Mouse (Mus musculus): ENCODE measurements around the gene Gm45234. TPM values are rescaled to one million over a fixed set of nuclear protein-coding genes. Genes with fewer than 3 reads are reported as not detected.

The Gm45234 gene
- polyA plus RNA-seq, 1 experiment, result not detected

DNA sequence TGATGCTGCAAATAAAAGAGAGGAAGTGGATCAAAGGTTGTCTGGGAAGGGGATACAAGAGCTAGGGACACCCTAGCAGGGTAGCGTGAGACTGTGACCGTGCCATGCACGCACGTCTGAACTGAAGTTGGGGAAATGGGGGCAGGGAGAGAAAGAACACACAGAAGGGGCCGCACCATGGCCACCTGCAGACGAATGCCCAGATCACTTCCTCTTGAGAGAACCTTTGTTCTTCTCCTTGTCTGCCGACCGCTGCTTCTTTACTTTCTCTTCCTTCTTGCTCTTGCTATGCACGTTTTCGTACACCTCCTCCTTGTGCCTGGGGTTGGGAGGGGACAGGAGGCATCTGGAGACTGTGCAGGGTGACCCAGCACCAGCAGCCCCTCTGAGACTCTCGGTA, 34.9 kb downstream of the Gm45234 start:
- Histone ChIP-seq H3K27me3 (replicated peaks; ENCODE audit: control insufficient read depth, insufficient read depth, low read length) (no peaks in the 10 kb centered on the region), H3K4me1 (ENCODE audit: control insufficient read depth, insufficient read depth, low read length) (no peaks in the 10 kb centered on the region), H3K27ac (ENCODE audit: insufficient read depth, low read depth, low read length) (no peak overlapping the region), H3K4me3 (ENCODE audit: insufficient read depth, low read depth, low read length) (no peak overlapping the region), H3K36me3 (ENCODE audit: control insufficient read depth, insufficient read depth, low read length) (no peaks in the 10 kb centered on the region)
- no peak for TF ChIP-seq CTCF (conservative IDR thresholded peaks at IDR 0.05; ENCODE audit: insufficient read depth, insufficient read length, low read depth, low read length)
- no peak for TF ChIP-seq POLR2A (IDR thresholded peaks at IDR 0.05; ENCODE audit: low read depth, low read length)
- WGBS, result 70% methylated on average over 11 of the region's 11 CpGs
- DNase-seq, result no peak

- Histone ChIP-seq H3K36me3 (ENCODE audit: control insufficient read depth, insufficient read depth, low read length) (peaks cover 1% of the 10 kb centered on the region; the same call in 1 of the 2 replicates), H3K4me1 (ENCODE audit: control insufficient read depth, insufficient read depth, low read length) (no peaks in the 10 kb centered on the region), H3K4me3 (ENCODE audit: insufficient read depth, low read depth, low read length) (peak overlapping the region; percentile 56), H3K27ac (ENCODE audit: insufficient read depth, low read depth, low read length) (peak overlapping the region; percentile 49), H3K27me3 (replicated peaks; ENCODE audit: control insufficient read depth, insufficient read depth, low read length) (no peaks in the 10 kb centered on the region)
- WGBS, result 69% methylated on average over 7 of the region's 7 CpGs
- DNase-seq, result no peak
- TF ChIP-seq POLR2A (IDR thresholded peaks at IDR 0.05; ENCODE audit: low read depth, low read length), result no peak
- no peak for TF ChIP-seq CTCF (conservative IDR thresholded peaks at IDR 0.05; ENCODE audit: insufficient read depth, insufficient read length, low read depth, low read length)
Observed at GRCm38 (mm10) chr6:124719354-124719978, 36.4 kb downstream of the Gm45234 start.

DNA sequence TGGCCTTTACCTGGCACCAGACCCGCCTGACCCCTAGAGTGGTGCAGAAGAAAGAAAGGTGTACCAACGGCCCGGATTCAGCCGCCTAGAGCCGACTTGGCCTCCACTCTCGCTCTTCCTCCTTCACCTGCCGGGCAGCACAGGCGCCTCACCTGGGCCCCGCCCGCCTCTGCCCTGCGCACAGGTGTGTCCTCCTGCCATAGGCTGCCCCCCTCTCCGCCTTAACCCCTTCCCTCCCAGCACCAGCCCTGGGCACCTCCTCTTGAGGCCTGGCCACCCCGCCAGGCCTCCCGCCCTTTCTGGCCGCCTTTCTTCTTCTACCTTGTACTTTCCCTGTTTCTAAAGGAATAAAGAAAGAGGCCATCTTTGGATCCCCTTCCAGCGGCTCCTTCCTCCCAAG, 37.1 kb downstream of the Gm45234 start:
- TF ChIP-seq POLR2A (IDR thresholded peaks at IDR 0.05; ENCODE audit: low read depth, low read length), result no peak
- TF ChIP-seq CTCF (conservative IDR thresholded peaks at IDR 0.05; ENCODE audit: insufficient read depth, insufficient read length, low read depth, low read length), result no peak
- Histone ChIP-seq H3K4me1 (ENCODE audit: control insufficient read depth, insufficient read depth, low read length) (peaks cover 3% of the 10 kb centered on the region; the same call in 1 of the 2 replicates), H3K27me3 (replicated peaks; ENCODE audit: control insufficient read depth, insufficient read depth, low read length) (no peaks in the 10 kb centered on the region), H3K27ac (ENCODE audit: insufficient read depth, low read depth, low read length) (peak overlapping the region; percentile 58), H3K4me3 (ENCODE audit: insufficient read depth, low read depth, low read length) (peak overlapping the region; percentile 56), H3K36me3 (ENCODE audit: control insufficient read depth, insufficient read depth, low read length) (peaks cover 1% of the 10 kb centered on the region; the same call in 1 of the 2 replicates)
- DNase-seq, result peak; percentile 68
- WGBS, result 54% methylated on average over 16 of the region's 16 CpGs

DNA sequence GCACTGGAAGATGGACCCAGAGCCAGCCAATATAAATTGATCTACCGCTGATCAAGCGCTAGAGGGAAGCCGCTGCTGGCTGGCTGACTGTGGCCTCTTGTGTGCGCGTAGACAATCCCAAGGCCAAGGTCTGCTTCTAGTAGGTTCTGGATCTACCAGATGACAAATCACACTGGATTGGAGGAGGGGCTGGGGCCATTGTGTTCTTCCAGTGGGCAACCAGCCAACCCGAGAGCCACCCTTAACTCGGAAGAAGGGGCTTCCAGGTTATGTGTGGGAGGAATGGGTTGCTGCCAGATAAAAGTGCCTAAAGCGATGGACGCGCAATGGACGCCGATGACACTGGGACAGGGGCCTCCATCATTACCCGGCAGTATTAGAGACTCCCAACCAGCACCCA, 37.9 kb downstream of the Gm45234 start:
- TF ChIP-seq CTCF (conservative IDR thresholded peaks at IDR 0.05; ENCODE audit: insufficient read depth, insufficient read length, low read depth, low read length) (no peak), POLR2A (IDR thresholded peaks at IDR 0.05; ENCODE audit: low read depth, low read length) (no peak)
- H3K27me3 ChIP-seq (replicated peaks; ENCODE audit: control insufficient read depth, insufficient read depth, low read length), result no peaks in the 10 kb centered on the region
- peaks cover 1% of the 10 kb centered on the region; the same call in 1 of the 2 replicates for H3K36me3 ChIP-seq (ENCODE audit: control insufficient read depth, insufficient read depth, low read length)
- no peak for DNase-seq
- H3K4me3 ChIP-seq (ENCODE audit: insufficient read depth, low read depth, low read length), result peak overlapping the region; percentile 56
- peak overlapping the region; percentile 58; the same call in 1 of the 2 replicates for H3K27ac ChIP-seq (ENCODE audit: insufficient read depth, low read depth, low read length)
- 74% methylated on average over 13 of the region's 13 CpGs for WGBS
- H3K4me1 ChIP-seq (ENCODE audit: control insufficient read depth, insufficient read depth, low read length), result peaks cover 9% of the 10 kb centered on the region; the same call in 1 of the 2 replicates

- Histone ChIP-seq H3K4me1 (ENCODE audit: control insufficient read depth, insufficient read depth, low read length) (peaks cover 9% of the 10 kb centered on the region; the same call in 1 of the 2 replicates), H3K4me3 (ENCODE audit: insufficient read depth, low read depth, low read length) (no peak overlapping the region), H3K27ac (ENCODE audit: insufficient read depth, low read depth, low read length) (no peak overlapping the region), H3K36me3 (ENCODE audit: control insufficient read depth, insufficient read depth, low read length) (peaks cover 1% of the 10 kb centered on the region; the same call in 1 of the 2 replicates), H3K27me3 (replicated peaks; ENCODE audit: control insufficient read depth, insufficient read depth, low read length) (no peaks in the 10 kb centered on the region)
- peak; percentile 63 for DNase-seq
- WGBS, result 55% methylated on average over 20 of the region's 20 CpGs
- no peak for TF ChIP-seq POLR2A (IDR thresholded peaks at IDR 0.05; ENCODE audit: low read depth, low read length)
- peak; percentile 77 for TF ChIP-seq CTCF (conservative IDR thresholded peaks at IDR 0.05; ENCODE audit: insufficient read depth, insufficient read length, low read depth, low read length)
Observed at GRCm38 (mm10) chr6:124716864-124717490, 38.8 kb downstream of the Gm45234 start.

DNA sequence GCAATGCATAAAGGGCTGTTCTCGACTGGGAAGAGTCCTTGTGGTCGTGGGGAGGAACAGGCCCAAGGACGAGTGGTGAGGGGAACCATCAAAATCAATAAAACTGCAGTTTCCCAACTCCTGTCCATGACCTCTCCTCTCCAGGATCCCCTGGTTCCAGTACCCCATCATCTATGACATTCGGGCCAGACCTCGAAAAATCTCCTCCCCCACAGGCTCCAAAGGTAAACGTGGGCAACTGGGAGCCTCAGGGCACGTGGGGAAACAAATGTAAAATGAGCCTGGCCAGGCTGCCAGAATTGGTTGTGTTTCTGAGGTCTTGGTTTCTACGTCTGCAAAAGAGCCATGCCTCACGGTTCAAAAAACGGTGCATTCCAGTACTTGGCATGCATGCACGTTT, 42.9 kb downstream of the Gm45234 start:
- WGBS, result 3% methylated on average over 11 of the region's 11 CpGs
- no peak for TF ChIP-seq CTCF (conservative IDR thresholded peaks at IDR 0.05; ENCODE audit: insufficient read depth, insufficient read length, low read depth, low read length)
- TF ChIP-seq POLR2A (IDR thresholded peaks at IDR 0.05; ENCODE audit: low read depth, low read length), result no peak
- Histone ChIP-seq H3K4me3 (ENCODE audit: insufficient read depth, low read depth, low read length) (peak overlapping the region; percentile 82), H3K27me3 (replicated peaks; ENCODE audit: control insufficient read depth, insufficient read depth, low read length) (no peaks in the 10 kb centered on the region), H3K4me1 (ENCODE audit: control insufficient read depth, insufficient read depth, low read length) (peaks cover 17% of the 10 kb centered on the region; the same call in 1 of the 2 replicates), H3K36me3 (ENCODE audit: control insufficient read depth, insufficient read depth, low read length) (peaks cover 1% of the 10 kb centered on the region; the same call in 1 of the 2 replicates), H3K27ac (ENCODE audit: insufficient read depth, low read depth, low read length) (peak overlapping the region; percentile 86)
- DNase-seq, result no peak

Measured in kidney, adult 2 months (tissue).